Mouse (Mus musculus): ENCODE measurements around the gene Tiam1.

DNA sequence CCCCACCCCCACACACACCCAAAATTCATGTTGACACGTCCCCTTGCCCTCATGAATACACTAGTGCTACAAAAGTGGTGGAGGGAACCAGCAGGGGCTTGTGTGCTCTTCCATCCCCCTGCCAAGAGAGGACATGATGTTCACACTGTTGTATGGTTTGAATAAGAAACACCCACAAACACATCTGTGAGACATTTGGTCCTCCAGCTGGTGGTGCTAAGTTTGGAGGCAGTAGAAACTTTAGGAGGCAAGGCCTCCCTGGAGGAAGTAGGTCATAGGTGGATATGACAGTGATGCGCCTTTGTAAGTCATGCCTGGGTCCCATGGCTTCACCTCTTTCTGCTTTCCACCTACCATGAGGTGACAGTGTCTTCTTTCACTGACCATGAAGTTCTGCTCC is 366.1 kb downstream of the Tiam1 start:
- TF ChIP-seq CTCF (IDR thresholded peaks at IDR 0.05; ENCODE audit: low read depth): no peak
- no peak for TF ChIP-seq EP300 (optimal IDR thresholded peaks at IDR 0.05)

All from stomach, postnatal 0 days (tissue).